Mouse (Mus musculus) adrenal gland (tissue): ENCODE results near the gene Yars.

Experiments used
- intact Hi-C: fragments of 180-260 bp; cut with DNase I; formaldehyde crosslinking; loops from one replicate; pipeline ENCODE4 v1.15.1; 2025

The Yars gene

DNA sequence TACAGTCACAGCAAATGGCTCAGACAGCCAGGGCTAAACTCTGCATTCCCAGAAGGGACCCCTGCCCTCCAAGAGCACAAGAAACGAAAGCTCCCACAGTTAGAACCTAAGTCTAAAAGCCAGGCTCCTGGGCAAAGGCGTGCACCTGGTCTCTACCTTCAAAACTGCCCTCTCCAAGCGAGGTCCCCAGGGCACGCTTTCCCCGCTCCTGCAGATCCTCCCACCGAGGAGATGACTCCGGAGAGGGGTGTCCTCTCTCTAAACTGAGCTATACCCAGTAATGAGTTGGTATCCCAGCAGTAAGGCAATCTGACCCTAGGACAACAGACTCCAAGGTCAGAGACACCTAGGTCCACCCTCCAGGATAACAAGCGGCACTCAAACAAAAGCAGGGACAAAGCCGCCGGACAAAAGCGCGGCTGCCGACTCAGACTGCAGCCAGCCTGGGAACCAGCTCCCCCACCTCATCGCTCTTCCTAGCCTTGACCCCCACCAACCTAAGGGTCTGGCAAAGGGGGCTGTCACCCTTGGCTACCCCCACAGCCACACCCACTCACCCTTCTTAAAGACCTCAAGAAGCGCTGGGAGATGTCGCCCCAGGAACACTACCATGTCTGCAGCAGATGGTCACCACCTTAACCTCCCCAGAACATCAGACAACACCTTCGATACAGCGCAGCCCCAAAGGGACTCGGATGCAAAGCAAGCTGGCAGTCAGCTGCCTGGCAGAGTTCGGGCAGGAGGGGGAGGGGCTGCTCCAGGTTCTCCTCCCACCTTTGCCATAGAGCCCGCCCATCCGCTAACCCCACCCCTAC lies 37.8 kb downstream of the Yars start:
- intact Hi-C loops = no loop called here

DNA sequence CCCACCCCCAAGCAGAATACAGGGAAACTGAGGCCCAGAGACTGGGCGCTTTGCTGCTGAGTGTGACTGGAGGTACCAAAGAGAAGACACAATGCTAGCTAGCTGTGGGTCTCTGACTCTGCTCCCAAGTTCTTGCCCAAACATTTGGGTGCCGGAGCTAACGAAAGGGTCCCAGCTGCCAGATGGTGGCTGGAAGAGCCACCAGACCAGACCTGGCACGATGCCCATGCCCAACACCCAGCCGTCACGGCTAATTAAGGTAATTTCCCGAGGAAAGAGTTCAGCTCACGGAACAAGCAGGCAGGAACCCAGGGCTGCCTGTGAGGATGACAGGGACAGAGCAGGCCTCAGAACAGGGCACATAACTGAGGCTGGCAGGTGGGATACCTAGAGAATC lies 38.4 kb downstream of the Yars start:
- intact Hi-C loops = no loop called here

DNA sequence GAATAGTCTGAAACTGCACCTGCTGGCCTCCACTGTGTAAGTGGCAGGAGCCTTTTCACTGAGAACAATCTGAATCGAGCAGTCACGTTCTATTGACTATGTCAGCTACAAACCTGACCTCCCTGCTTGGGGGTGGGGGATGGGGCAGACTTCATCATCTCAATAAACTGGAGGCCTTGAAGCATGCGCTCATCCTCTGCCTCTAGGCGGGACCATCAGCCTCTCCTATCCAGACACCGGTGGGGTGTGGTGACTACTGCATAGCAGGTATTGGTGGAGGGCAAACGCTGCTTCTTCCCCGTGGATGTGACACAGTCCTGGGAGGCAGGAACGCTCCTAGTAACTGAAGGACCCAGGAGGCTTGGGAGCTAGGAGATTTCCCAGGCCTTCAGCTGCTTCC lies 41.4 kb downstream of the Yars start:
- intact Hi-C loops = no loop called here

DNA sequence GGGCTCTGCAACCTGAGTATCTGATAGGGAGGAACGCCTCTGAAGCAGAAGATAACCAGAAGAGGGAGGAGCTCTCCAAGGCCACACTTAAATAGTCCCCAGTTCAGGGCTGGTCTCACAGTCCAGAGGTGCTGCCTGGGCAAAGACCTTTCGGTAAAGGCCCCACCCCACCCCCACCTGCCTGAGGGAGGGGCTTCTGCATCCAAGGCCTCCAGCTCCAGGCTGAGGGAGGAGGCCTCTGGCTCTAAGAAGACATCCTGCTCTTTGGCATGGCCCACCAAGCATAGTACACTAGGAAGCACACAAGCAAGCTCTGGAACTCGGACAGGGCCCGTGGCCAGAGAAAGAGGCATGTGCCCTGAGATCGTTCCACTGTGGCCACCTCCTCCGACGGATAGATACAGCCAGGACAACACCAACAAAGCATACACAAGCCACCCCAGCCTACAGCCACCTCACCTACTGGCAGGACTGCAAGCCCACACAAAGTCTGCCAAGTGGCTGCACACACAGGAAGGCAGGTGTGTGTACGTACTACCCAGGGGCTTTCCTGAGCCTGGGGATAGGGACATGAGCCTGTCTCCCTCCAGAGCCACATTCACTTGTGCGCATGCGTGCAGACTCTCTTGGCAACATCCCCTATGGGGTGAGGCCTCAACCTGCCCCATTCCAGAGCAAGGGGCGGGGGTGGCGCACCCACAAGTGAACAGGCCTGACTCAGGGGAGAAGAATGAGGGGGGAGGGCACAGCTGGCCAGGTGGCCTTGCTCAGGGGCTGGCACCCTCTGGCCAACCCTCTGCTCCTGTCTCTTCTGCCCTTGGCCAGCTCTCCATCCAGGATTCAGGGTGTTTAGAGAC lies 42.3 kb downstream of the Yars start:
- intact Hi-C loops = no loop called here

DNA sequence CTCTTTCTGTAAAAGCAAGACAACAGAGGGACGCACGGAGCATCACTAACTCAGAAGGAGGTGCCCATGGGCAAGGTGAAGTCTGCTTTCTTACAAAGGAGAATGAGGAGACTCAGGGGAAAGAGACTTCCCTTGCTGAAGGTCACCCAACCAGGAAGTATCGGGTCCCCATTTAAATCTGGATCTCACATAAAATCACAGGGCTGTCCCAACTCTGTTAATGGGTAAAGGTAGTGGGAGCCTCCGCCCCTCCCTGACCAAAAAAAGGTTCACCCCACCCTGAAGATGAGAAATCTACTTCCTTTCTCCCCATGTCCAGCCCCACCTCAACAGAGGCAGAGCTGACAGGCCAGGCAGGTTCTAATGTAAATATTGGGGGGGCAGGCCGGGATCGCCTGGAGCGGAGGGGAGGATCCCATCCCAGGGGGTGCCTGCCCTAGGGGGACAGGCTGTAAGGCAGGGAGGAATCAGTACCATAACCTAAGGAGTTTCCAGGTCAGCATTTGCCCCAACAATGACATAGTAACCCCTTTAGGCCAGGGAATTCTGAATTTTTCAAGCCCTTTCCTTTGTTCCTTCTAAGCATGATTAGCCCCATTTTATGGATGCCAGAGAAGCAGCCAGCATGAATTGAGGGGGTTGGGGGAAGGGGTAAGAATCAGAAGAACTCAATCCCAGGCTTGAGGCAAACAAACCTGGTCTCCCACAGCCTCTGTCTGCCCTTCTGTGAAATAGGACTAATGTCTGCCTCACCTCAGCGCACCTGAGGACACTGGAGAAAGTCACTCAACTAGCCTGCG lies 43.2 kb downstream of the Yars start:
- intact Hi-C loops = no loop called here

DNA sequence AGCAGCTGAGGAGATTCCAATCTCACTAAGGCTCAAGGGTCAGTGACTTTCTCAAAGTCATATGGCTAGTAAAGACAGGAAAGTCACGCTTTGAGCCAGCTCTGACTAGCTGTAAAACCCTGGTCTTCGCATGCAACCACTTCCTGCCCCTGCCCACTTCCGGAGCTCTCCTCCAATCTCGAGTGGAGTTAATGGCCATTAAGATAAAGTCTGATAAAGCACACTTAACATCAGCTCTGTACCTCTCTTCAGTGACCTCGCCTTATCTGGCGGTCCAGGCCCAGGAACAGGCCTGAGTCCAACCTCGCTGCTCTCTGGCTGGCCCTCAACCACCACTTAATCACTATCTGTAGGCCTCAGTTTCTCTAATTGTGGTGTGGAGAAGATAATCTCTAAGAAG lies 44.9 kb downstream of the Yars start:
- intact Hi-C loops = no loop called here

DNA sequence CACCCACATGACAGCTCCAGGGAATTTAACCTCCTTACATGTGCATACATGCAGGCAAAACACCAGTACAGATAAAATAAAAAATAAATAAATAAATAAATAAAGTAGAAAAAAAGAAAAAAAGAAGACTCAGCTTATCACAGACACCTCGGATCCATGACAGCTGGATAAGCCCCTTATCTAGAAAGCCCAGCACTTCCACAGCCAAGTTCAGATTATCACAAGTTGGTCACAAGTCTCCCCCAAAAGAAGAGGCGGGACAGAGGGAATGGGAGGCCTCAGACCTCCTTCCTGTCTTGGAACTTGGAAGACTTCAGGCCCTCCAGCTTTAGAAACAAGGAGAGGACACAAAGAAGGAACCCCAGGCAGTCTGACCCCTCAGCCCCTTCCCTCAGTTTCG lies 45.6 kb downstream of the Yars start:
- intact Hi-C loops = no loop called here

DNA sequence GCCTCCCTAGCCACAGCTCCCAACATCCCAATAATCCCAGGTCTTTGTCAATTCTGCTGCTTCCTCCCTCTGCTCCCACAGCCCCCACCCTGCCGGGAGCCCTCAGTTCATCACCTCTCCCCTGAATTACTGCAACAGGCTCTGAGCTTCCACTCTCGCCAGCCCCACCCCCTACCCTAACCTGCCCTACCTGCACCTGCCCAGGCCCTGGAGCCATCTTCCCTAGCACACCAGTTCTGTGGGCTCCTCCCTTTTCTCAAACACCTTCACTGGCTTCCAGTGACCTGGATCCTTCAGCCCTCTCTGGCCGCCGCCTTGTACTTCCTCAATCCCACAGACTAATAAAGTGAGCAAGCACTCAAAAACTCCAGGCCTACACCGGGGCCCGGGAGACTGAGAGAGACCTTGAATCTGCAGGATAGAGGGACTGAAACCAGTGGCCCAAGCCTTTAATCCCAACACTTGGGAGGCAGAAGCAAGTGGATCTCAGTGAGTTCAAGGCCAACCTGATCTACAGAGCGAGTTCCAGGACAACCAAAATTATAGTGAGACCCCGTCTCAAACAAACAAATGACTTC lies 46.8 kb downstream of the Yars start:
- intact Hi-C loops = no loop called here

DNA sequence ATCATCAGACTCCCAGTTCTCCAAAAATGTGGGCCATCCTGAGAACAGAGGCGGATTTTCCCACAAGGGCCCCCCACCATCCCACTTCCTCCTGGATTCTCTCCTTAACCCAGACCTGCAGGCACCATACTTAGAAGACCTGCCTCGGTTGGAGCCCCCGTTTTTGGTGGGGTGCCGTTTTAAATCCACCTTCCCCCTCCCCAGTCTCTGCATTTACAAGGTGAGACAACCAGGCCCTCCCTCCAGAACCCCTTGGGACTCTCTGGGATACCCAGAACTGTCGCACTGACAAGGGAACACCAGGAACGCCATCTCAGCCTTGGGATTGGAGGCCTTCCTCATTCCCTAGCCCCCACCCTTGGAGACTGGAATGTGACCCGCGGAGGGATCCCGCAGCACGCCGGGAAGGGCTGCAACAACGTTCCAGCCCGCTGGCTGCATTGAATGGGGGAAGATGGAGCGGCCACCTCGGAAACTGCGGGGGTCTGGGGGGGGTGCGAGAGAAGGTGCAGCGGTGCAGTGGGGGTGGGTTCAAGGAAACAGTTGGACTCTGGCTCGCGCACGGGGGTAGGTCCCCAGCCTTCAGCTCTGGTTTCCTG lies 48.4 kb downstream of the Yars start:
- intact Hi-C loops = no loop called here

DNA sequence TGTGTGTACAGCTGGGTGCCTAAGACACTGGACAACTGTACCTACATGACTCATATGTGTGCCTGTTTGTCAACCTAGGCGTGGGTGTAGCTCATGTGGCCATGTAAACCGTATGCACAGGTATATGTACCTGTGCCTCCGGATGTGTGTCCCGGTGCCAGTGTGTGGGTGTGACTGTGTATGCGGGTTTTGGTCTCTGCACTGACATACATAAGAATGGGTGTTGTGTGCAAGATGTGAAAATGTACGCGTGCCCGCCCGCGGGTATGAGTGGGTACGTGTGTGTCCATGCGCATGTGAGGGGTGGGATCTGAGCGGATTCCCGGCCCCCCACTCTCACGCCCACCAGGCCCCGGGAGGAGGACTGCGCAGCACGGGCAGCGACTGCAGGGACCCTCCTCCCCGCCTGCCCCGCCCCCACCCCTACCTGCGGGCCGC lies 49.0 kb downstream of the Yars start:
- intact Hi-C loops = no loop called here

DNA sequence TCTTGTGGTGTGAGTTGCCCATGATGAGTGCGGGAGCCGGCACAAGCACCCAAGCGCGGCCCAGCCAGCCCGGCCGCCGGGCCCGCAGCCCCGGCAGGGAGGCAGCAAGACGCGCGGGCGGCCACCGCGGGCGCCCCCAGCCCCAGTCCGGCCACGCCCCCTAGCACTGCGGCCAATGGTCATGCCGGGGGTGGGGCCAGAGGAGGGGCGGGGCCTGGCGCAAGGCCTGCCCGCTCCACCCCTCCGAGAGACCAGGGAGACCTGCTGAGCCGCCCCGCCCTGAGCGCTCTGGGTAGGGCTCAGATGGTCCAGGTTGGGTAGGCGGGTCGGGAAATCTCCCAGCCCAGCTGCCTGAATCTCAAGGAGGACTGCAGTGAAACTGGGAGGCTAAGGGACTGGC lies 49.5 kb downstream of the Yars start:
- intact Hi-C loops = no loop called here

DNA sequence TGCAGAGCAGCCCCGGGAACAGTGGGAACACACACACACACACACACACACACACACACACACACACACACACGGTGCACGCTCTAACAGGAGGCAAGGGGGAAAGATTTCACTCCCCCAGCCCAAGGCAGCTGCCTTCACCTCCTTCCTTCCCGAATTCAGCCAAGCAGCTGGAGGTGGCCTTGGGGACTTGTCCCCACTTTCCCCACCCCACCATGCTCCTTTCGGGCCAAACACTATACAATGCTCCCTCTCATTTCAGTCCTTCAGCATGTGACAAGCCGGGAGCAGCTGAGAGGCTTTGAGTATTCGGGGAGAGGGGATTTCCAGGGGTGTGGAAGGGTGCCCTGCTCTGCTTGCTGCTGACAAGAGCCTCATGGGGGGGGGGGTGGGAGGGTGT lies 52.3 kb downstream of the Yars start:
- intact Hi-C loops = no loop called here

DNA sequence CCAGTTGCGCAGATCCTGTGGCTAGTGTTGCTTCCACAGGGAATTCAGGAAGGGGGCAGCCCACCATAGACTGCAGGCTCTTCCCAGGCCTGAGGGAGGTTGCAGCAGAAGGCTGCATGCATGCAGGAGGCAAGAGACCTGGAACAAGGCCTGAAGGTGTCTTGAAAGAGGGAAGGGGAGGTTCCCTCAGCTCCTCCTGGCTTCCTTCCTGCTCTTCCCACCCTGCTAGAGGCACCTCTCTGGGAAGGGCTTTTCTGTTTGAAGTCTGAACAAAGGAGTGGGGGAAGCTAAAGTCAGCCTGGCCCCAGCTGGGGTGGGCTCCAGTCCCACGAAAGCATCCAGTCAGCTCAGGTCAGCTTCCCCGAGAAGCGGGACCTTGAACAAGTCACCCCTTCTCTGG lies 52.8 kb downstream of the Yars start:
- intact Hi-C loops = no loop called here

DNA sequence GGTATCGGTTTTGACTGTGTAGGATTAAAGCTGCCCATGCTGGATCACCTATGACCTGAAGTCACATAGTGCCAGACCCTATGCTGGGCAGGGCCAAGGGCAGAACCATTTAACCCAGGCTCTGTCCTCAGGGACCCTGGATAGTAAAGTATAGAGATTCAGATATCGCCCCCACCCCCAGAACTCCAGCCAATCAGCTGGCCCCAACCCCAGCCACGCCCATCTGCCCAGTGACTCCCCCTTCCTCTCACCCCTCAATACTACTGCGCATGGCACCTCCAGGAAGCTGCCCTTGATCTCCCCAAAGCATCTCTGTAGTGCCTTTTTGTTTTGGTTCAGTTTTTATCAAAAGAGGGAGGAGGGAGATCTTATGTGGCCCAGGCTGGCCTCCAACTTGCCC lies 53.2 kb downstream of the Yars start:
- intact Hi-C loops = no loop called here

DNA sequence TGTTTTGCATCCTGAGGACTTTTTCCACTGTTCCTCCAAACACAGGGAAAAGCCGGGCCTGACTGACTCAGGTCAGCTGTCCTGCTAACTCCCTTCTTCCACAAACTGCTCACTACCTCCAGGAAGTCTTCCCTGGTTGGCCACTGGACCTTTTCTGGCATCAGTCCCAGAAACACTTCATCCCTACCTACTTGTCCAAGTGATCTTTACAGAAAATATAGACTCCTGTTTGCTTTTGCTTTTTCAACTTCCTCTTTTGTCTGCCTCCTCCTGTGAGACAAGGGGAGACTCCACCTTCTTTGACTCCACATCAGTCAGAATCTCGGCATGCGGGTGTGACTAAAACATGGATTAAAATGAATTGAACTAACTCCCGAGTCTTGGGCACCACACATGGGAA lies 55.2 kb downstream of the Yars start:
- intact Hi-C loops = no loop called here

DNA sequence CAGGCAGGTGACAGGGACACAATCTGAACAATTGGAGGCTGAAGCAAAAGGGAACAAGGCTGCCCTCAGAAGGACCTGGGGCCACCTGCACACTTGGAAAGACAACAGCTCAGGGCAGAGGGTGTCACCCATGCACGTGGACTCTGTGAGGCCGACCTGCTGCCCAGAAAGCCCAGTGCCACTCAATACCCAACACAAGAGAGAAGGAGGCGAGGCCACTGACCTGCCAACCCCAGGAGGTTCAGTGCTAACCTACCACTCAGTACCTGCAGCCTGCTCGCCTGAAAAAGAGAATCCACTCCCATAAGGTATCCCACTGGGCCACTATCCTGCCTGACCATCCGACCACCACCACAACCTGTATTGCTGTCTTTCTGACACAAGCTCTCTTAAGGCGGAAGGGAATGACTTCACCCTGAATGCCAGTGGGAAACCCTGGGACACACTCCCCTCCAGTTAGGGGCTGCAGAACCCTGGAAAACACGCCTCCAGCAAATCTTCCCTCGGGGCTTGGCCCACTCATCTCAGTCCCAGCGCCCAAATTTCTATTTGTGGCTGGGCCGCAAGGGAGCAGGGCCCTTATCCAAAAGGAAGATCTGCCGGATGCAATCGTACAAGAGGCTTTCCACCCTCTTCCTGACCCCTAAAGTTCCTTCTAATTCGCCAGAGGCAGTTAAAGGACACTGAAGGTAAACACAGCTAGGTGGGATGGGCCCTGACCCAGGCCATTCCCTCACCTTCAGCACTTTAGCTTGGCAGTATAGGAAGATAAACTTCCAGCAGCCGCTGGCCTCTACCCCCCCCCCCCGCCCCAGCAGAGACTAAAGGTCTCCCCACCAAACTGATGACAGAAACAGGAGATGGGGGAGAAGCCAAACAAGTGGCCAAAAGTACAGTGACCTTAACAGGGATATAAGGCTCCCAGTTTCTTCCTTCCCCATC lies 57.1 kb downstream of the Yars start:
- intact Hi-C loops = no loop called here

DNA sequence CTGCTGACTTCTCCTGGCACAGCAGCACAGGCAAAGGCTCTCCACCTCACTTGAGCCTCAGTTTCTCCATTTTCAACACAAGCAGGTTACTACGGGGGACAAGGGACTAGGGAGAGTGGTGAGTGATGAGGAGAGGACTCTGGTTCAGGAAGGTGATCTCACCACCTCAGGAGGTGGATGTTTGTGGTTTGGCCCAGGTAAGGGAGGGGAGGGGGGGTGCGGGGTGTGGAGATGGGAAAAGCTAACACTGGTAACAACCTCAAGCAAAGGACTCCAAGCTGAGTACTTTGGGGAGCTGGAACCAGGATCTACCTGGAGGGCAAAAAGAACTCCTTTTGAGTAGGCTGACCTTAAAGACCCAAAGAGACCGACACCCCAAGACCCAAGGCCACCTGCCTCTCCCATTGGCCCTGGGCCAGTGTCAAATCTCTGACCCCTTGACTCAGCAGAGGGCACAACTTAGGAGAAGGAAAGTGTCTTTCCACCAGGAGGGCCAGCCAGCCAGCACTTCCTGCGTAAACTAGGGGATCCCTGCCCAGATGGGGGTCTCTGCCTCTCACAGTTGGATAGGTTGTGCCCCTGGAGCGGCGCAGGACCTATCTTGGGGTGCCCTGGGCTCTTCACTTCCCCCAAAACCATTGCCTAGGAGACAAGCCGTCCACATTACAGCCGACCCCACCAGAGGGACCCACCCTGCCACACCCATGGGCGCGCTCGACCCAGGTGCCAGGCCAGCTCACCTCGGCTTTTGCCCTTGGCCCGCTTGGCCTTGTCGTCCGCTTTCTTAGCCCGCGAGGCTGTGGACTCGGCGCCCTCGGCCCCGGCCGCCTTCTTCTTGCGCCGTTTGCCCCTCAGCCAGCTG lies 58.1 kb downstream of the Yars start:
- intact Hi-C loops = no loop called here

DNA sequence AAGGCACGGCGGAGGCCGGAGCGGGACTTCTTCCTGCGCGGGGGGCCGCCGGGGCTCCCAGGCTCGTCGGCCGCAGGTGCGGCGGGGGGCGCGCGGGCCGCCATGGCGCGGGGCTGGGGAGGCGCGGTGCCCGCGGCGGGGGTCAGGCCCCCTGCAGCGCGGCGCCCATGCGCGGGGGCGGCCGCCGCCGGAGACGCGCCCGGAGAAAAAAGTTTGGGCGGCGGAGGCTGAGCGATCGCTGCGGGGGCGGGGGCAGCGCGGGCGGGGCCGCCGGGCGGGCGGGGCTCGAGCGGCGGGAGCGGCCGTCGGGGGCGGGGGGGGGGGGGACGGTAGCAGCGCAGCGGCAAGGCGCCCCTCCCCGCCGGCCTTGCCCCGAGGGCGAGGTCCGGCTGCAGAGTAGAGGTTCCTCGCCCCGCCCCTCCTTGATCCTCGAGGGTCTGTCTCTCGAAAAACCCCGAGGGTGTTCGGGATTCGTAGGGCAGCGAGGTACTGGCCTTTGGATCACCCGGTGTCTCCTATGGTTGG lies 58.7 kb downstream of the Yars start:
- intact Hi-C loops = no loop called here

DNA sequence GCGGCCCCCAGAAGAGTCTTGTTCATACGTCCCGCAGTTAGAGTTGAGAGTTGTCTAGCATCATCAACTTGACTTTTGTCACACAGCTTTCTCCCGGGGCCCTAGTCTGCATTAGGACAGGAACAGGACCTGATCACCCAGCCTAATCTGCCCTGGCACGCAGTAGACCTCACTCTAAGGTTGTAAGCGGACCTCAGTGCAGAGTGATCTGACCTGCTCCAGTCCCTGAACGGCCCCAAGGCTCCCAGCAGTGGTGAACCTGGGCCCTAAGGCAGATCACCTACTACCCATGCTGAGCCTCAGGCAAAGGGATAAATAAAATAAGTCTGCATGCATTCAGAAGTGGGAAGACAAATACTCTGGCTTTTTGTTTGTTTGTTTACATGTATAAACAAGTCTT lies 59.7 kb downstream of the Yars start:
- intact Hi-C loops = no loop called here
